Mouse (Mus musculus): Measurements from ENCODE around the gene Kcnh4. TPM values are rescaled to one million over a fixed set of nuclear protein-coding genes. Genes with fewer than 3 reads are reported as not detected.

The Kcnh4 gene
- polyA plus RNA-seq, 1 experiment from 2014 or later, result 3.5 TPM

- Histone ChIP-seq H3K4me2 (ENCODE audit: low read length) (no peak overlapping the region), H3K9ac (ENCODE audit: low read length) (no peak overlapping the region), H3K27me3 (replicated peaks; ENCODE audit: control insufficient read depth, insufficient read depth, low read length) (no peaks in the 10 kb centered on the region), H3K27ac (ENCODE audit: low read depth, low read length) (no peak overlapping the region), H3K9me3 (replicated peaks; ENCODE audit: control insufficient read depth, low read length) (no peaks in the 10 kb centered on the region), H3K36me3 (ENCODE audit: control insufficient read depth, insufficient read depth, low read length) (0 out of 2 replicates have a peak, but pooled peaks cover under 1% of the 10 kb centered on the region), H3K4me3 (ENCODE audit: low read depth, low read length) (no peak overlapping the region), H3K4me1 (ENCODE audit: control insufficient read depth, insufficient read depth, low read length) (no peaks in the 10 kb centered on the region)
- 88% methylated on average over 10 of the region's 10 CpGs for WGBS
- ATAC-seq (no peak), DNase-seq (ENCODE audit: low spot score) (no peak)
Observed at GRCm38 (mm10) chr11:100746546-100746945, 13.2 kb downstream of the Kcnh4 start.

GRCm38 (mm10) chr11:100745085-100745484 is 14.7 kb downstream of the Kcnh4 start:
- no peaks in the 10 kb centered on the region for H3K4me1 ChIP-seq (ENCODE audit: control insufficient read depth, insufficient read depth, low read length)
- ATAC-seq (no peak), DNase-seq (ENCODE audit: low spot score) (peak; percentile 75)
- H3K9me3 ChIP-seq (replicated peaks; ENCODE audit: control insufficient read depth, low read length), result no peaks in the 10 kb centered on the region
- H3K4me3 ChIP-seq (ENCODE audit: low read depth, low read length), result no peak overlapping the region
- H3K27me3 ChIP-seq (replicated peaks; ENCODE audit: control insufficient read depth, insufficient read depth, low read length), result no peaks in the 10 kb centered on the region
- no peaks in the 10 kb centered on the region for H3K36me3 ChIP-seq (ENCODE audit: control insufficient read depth, insufficient read depth, low read length)
- no peak overlapping the region for H3K27ac ChIP-seq (ENCODE audit: low read depth, low read length)
- no peak overlapping the region for H3K9ac ChIP-seq (ENCODE audit: low read length)
- 21% methylated on average over 6 of the region's 6 CpGs for WGBS
- no peak overlapping the region for H3K4me2 ChIP-seq (ENCODE audit: low read length)

DNA sequence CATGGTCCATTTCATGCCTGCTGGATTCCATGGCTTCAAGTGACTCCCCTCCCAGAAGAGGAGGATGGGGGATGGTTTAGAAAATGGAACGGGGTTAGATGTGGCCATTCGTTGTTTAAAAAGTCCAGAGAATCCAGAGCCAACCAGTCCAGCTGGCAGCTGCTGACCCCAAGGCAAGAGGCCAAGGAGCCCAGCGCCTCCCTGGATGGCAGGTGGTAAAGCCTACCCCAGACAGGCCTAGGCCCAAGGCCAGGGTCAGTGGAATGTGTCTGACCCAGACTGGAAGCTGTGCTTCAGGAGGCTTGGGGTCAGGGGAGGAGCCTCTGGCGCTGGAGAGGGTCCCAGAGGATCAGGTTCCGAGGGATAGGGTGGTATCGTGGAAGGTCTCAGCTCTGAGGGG is 18.4 kb downstream of the Kcnh4 start:
- Histone ChIP-seq H3K36me3 (ENCODE audit: control insufficient read depth, insufficient read depth, low read length) (no peaks in the 10 kb centered on the region), H3K4me3 (ENCODE audit: low read depth, low read length) (no peak overlapping the region), H3K4me1 (ENCODE audit: control insufficient read depth, insufficient read depth, low read length) (peaks cover 7% of the 10 kb centered on the region), H3K9ac (ENCODE audit: low read length) (no peak overlapping the region), H3K9me3 (replicated peaks; ENCODE audit: control insufficient read depth, low read length) (no peaks in the 10 kb centered on the region), H3K27me3 (replicated peaks; ENCODE audit: control insufficient read depth, insufficient read depth, low read length) (no peaks in the 10 kb centered on the region), H3K4me2 (ENCODE audit: low read length) (no peak overlapping the region), H3K27ac (ENCODE audit: low read depth, low read length) (no peak overlapping the region)
- ATAC-seq (no peak), DNase-seq (ENCODE audit: low spot score) (no peak)
- 83% methylated on average over 6 of the region's 6 CpGs for WGBS

- Histone ChIP-seq H3K4me1 (ENCODE audit: control insufficient read depth, insufficient read depth, low read length) (peaks cover 7% of the 10 kb centered on the region), H3K4me2 (ENCODE audit: low read length) (peak overlapping the region; percentile 55), H3K9ac (ENCODE audit: low read length) (peak overlapping the region; percentile 64), H3K4me3 (ENCODE audit: low read depth, low read length) (peak overlapping the region; percentile 85), H3K27ac (ENCODE audit: low read depth, low read length) (no peak overlapping the region), H3K27me3 (replicated peaks; ENCODE audit: control insufficient read depth, insufficient read depth, low read length) (no peaks in the 10 kb centered on the region), H3K9me3 (replicated peaks; ENCODE audit: control insufficient read depth, low read length) (no peaks in the 10 kb centered on the region), H3K36me3 (ENCODE audit: control insufficient read depth, insufficient read depth, low read length) (0 out of 2 replicates have a peak, but pooled peaks cover 3% of the 10 kb centered on the region)
- 8% methylated on average over 5 of the region's 5 CpGs for WGBS
- DNase-seq (ENCODE audit: low spot score) (no peak), ATAC-seq (0 out of 2 replicates have a peak, but pooled peaks have one; percentile 5)
Observed at GRCm38 (mm10) chr11:100738749-100739148, 21.0 kb downstream of the Kcnh4 start.

- H3K4me1 ChIP-seq (ENCODE audit: control insufficient read depth, insufficient read depth, low read length), result peaks cover 7% of the 10 kb centered on the region
- peak within 1 kb of the TSS; percentile 85 for H3K4me3 ChIP-seq (ENCODE audit: low read depth, low read length)
- peak; percentile 100 for ATAC-seq
- WGBS, result under 1% methylated on average over 38 of the region's 39 CpGs
- DNase-seq (ENCODE audit: low spot score), result peak; percentile 99
- no peaks in the 10 kb centered on the region for H3K27me3 ChIP-seq (replicated peaks; ENCODE audit: control insufficient read depth, insufficient read depth, low read length)
- peak within 1 kb of the TSS; percentile 55 for H3K4me2 ChIP-seq (ENCODE audit: low read length)
- H3K9me3 ChIP-seq (replicated peaks; ENCODE audit: control insufficient read depth, low read length), result no peaks in the 10 kb centered on the region
- H3K36me3 ChIP-seq (ENCODE audit: control insufficient read depth, insufficient read depth, low read length), result peaks cover 3% of the 10 kb centered on the region; the same call in 1 of the 2 replicates
- H3K9ac ChIP-seq (ENCODE audit: low read length), result peak within 1 kb of the TSS; percentile 91
- peak within 1 kb of the TSS; percentile 40; the same call in 1 of the 2 replicates for H3K27ac ChIP-seq (ENCODE audit: low read depth, low read length)
Observed at GRCm38 (mm10) chr11:100738066-100738604, 21.6 kb downstream of the Kcnh4 start, which contains the start of gene Rab5c. Gene Rab5c (minus strand): TSS chr11:100738215.

- no peaks in the 10 kb centered on the region for H3K27me3 ChIP-seq (replicated peaks; ENCODE audit: control insufficient read depth, insufficient read depth, low read length)
- peak overlapping the region; percentile 55 for H3K4me2 ChIP-seq (ENCODE audit: low read length)
- WGBS, result 1% methylated on average over 13 of the region's 13 CpGs
- peaks cover 5% of the 10 kb centered on the region; the same call in 1 of the 2 replicates for H3K36me3 ChIP-seq (ENCODE audit: control insufficient read depth, insufficient read depth, low read length)
- no peaks in the 10 kb centered on the region for H3K9me3 ChIP-seq (replicated peaks; ENCODE audit: control insufficient read depth, low read length)
- DNase-seq (ENCODE audit: low spot score), result no peak
- ATAC-seq, result no peak
- H3K4me3 ChIP-seq (ENCODE audit: low read depth, low read length), result peak overlapping the region; percentile 85
- peaks cover 7% of the 10 kb centered on the region for H3K4me1 ChIP-seq (ENCODE audit: control insufficient read depth, insufficient read depth, low read length)
- no peak overlapping the region for H3K27ac ChIP-seq (ENCODE audit: low read depth, low read length)
- peak overlapping the region; percentile 91 for H3K9ac ChIP-seq (ENCODE audit: low read length)
Observed at GRCm38 (mm10) chr11:100737105-100737733, 22.5 kb downstream of the Kcnh4 start.

DNA sequence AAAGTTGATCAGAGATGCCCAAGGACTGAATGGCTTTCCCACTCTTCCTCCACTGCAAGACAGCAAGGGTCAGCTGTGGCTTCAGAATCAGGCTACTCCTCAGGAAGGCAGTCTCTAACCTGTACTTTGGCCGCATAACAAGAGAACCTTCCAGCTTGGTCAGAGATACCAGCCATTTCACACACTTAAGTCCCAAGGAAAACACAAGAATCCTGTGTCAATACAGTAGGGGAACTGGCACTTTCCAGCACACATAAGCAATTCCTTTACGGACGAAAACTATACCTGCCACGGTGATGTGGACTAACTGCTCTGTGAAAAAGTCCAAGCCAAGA is 23.0 kb downstream of the Kcnh4 start:
- Histone ChIP-seq H3K27me3 (replicated peaks; ENCODE audit: control insufficient read depth, insufficient read depth, low read length) (no peaks in the 10 kb centered on the region), H3K9ac (ENCODE audit: low read length) (peak overlapping the region; percentile 91; the same call in 1 of the 2 replicates), H3K4me3 (ENCODE audit: low read depth, low read length) (peak overlapping the region; percentile 85; the same call in 1 of the 2 replicates), H3K4me1 (ENCODE audit: control insufficient read depth, insufficient read depth, low read length) (peaks cover 7% of the 10 kb centered on the region), H3K27ac (ENCODE audit: low read depth, low read length) (no peak overlapping the region), H3K4me2 (ENCODE audit: low read length) (peak overlapping the region; percentile 55; the same call in 1 of the 2 replicates), H3K36me3 (ENCODE audit: control insufficient read depth, insufficient read depth, low read length) (peaks cover 5% of the 10 kb centered on the region; the same call in 1 of the 2 replicates), H3K9me3 (replicated peaks; ENCODE audit: control insufficient read depth, low read length) (no peaks in the 10 kb centered on the region)
- 82% methylated on average over 4 of the region's 4 CpGs for WGBS
- ATAC-seq (no peak), DNase-seq (ENCODE audit: low spot score) (no peak)

GRCm38 (mm10) chr11:100735954-100736745 is 23.6 kb downstream of the Kcnh4 start:
- no peaks in the 10 kb centered on the region for H3K9me3 ChIP-seq (replicated peaks; ENCODE audit: control insufficient read depth, low read length)
- H3K27ac ChIP-seq (ENCODE audit: low read depth, low read length), result no peak overlapping the region
- H3K4me1 ChIP-seq (ENCODE audit: control insufficient read depth, insufficient read depth, low read length), result peaks cover 7% of the 10 kb centered on the region
- no peaks in the 10 kb centered on the region for H3K27me3 ChIP-seq (replicated peaks; ENCODE audit: control insufficient read depth, insufficient read depth, low read length)
- H3K36me3 ChIP-seq (ENCODE audit: control insufficient read depth, insufficient read depth, low read length), result peaks cover 5% of the 10 kb centered on the region; the same call in 1 of the 2 replicates
- ATAC-seq (no peak), DNase-seq (ENCODE audit: low spot score) (no peak)
- no peak overlapping the region; the same call in 1 of the 2 replicates for H3K4me3 ChIP-seq (ENCODE audit: low read depth, low read length)
- 87% methylated on average over 14 of the region's 14 CpGs for WGBS
- no peak overlapping the region for H3K9ac ChIP-seq (ENCODE audit: low read length)
- H3K4me2 ChIP-seq (ENCODE audit: low read length), result no peak overlapping the region; the same call in 1 of the 2 replicates
